Mouse (Mus musculus): ENCODE measurements around the gene Cfap61. TPM values are rescaled to one million over a fixed set of nuclear protein-coding genes. Genes with fewer than 3 reads are reported as not detected.

Cfap61 gene
- total RNA-seq (2012; rRNA removed) (not detected in 2 replicates), polyA plus RNA-seq (2012; ENCODE audit: insufficient read depth in 1 of 2, insufficient read length in 2 of 2, low read depth in 1 of 2, low replicate concordance in 2 of 2, missing spikeins in 1 of 2) (under 1 TPM in 1 of 2 experiments, not detected in 1; 0.13 TPM)

DNA sequence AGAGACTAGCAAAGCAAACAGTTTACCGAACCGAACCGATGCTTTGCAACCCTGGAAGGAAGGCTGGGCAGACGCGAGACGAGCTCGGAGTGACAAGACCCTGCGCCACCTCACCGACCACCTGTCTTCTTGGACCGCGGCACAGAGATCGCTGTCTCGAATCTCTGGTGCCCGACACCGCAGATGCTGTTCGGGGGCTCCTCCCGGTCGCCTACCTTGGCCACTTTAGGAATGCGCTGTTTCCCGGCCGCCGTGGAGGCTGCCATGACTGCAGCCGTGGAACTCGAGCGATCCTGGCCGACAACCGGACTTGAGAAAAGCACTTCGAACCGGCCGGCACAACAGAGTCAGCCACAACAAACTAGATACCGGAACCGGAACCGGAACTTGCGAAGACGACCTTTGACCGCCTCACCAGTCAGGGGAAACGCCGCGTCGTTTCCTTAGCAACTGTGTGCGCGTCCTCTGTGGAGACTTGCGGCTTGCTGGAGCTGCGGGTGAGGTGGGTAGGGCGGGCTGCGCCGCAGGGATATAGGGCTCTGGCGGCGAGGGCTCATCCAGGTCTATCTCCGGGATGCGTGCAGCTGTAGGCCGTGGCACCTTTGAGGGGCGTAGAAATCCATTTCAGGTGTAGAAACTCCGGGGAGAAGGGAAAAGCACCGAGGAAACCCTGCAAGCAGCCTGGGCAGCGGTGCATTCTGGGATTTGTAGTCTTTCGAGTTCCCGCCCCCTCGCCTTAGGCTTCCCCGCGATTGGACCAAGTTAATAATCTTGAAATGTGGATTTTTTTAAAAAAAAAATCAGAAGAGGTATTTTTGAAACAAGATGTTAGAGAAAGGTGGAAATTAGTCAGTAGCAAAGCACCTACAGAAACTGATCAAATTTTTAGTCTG, at the start of gene Cfap61, which contains the start of gene Crnkl1:
Gene Cfap61 (plus strand): TSS at position 446 of the 893 bp plus-strand sequence.
Gene Crnkl1 (minus strand): TSS at position 676 of the 893 bp plus-strand sequence.
- peak within 1 kb of the TSS; percentile 27; the same call in 1 of the 2 replicates for H3K27ac ChIP-seq (ENCODE audit: control insufficient read depth, low read depth, low read length)
- H3K36me3 ChIP-seq (ENCODE audit: control insufficient read depth in 1 of 2, insufficient read depth in 2 of 2, low read length in 2 of 2) = peaks cover 0 to 4% of the 10 kb centered on the region in 2 experiments; a peak in 3 of 4 replicates
- TF ChIP-seq NRF1 (IDR thresholded peaks at IDR 0.05; ENCODE audit: insufficient read depth, low read depth, low read length, poor library complexity, severe bottlenecking) (peak; percentile 21; the same call in 1 of the 2 replicates), MXI1 (IDR thresholded peaks at IDR 0.05; ENCODE audit: low read depth, low read length) (peak; percentile 96), JUND (IDR thresholded peaks at IDR 0.05; ENCODE audit: low read depth, low read length) (no peak), CHD1 (IDR thresholded peaks at IDR 0.05; ENCODE audit: low read depth, low read length) (no peak), ZNF384 (IDR thresholded peaks at IDR 0.05; ENCODE audit: low read depth, low read length) (peak; percentile 94), POLR2A (IDR thresholded peaks at IDR 0.05; ENCODE audit: control insufficient read depth in 1 of 2, insufficient read depth in 1 of 2, low read depth in 1 of 2, low read length in 2 of 2, poor library complexity in 1 of 2) (peak; percentile 46 to 77; a peak in 3 of 4 replicates), ZKSCAN1 (IDR thresholded peaks at IDR 0.05; ENCODE audit: low read depth, low read length) (no peak), GATA1 (IDR thresholded peaks at IDR 0.05; ENCODE audit: low read depth, low read length) (0 out of 2 replicates have a peak, but pooled peaks have one; percentile 11), E2F4 (IDR thresholded peaks at IDR 0.05; ENCODE audit: borderline replicate concordance, low read depth, low read length) (peak; percentile 83), ELF1 (IDR thresholded peaks at IDR 0.05; ENCODE audit: low read depth, low read length) (peak; percentile 89), CHD2 (IDR thresholded peaks at IDR 0.05; ENCODE audit: low read length) (peak; percentile 30; the same call in 1 of the 2 replicates), KAT2A (conservative IDR thresholded peaks at IDR 0.05; ENCODE audit: low read depth, low read length) (peak; percentile 66; the same call in 1 of the 2 replicates), SIN3A (IDR thresholded peaks at IDR 0.05; ENCODE audit: low read length) (peak; percentile 99), MAZ (IDR thresholded peaks at IDR 0.05; ENCODE audit: low read depth, low read length) (no peak; the same call in 1 of the 2 replicates), NELFE (IDR thresholded peaks at IDR 0.05; ENCODE audit: low read depth, low read length) (peak; percentile 83), HCFC1 (IDR thresholded peaks at IDR 0.05; ENCODE audit: low read depth, low read length) (peak; percentile 92)

More for the DNA sequence above, at the start of gene Cfap61, which contains the start of gene Crnkl1:
- H3K4me3 ChIP-seq (ENCODE audit: control insufficient read depth in 1 of 2, insufficient read depth in 1 of 2, low read depth in 2 of 2, low read length in 2 of 2) = peak within 1 kb of the TSS; percentile 85 to 99
- H3K79me2 ChIP-seq (ENCODE audit: control insufficient read depth, insufficient read depth, low read length, poor library complexity) = peaks cover 5% of the 10 kb centered on the region
- H3K4me1 ChIP-seq (ENCODE audit: control insufficient read depth in 1 of 2, insufficient read depth in 2 of 2, low read length in 2 of 2) = peaks cover 0 to 5% of the 10 kb centered on the region in 2 experiments; a peak in 1 of 4 replicates
- peak within 1 kb of the TSS; percentile 91 for H3K9ac ChIP-seq (ENCODE audit: control insufficient read depth, low read depth, low read length, poor library complexity, severe bottlenecking)
- peaks cover 0 to under 1% of the 10 kb centered on the region in 2 experiments; a peak in 1 of 4 replicates for H3K27me3 ChIP-seq (ENCODE audit: control insufficient read depth in 1 of 2, insufficient read depth in 2 of 2, low read length in 2 of 2)
- no peaks in the 10 kb centered on the region for H3K9me3 ChIP-seq (replicated peaks; ENCODE audit: insufficient read depth, low read length)
- DNase-seq (ENCODE audit: low read depth, low spot score) = peak; percentile 96

Measured in MEL (cell line).